ENCODE assay signal across 27 mouse cellular contexts in the genomic region with DNA sequence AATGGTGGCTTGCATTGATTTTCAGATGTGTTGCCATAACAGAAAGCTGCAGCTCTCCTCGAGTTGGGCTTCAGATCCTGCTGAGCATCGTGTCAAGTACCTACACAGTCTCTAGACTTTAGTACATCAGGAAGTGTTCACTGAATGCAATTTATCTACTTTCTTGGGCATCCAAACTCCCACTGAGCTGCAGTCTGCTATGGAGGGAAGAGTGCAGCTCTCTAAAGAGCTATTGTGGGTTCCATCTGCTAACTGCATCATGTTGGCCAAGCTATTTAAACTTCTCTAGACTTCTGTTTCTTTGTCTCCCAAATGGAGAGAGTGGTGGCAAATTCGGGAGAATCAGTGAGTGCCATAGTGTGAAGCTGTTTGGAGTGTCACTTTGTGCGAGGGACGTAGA. TPM values are rescaled to one million over a fixed set of nuclear protein-coding genes. Genes with fewer than 3 reads are reported as not detected.
DNase-seq lines count a peak whose midpoint lies in the region; ATAC-seq and TF ChIP-seq lines count a peak whose summit lies in the region.
"Had no signal": no experiment of that assay in that cellular context is flagged by ENCODE, and none has a peak within 500 bp of the region (broad histone marks: within the 10 kb centered on the region; RNA-seq: fewer than 3 reads in every experiment).

No protein-coding gene starts in this region.

- no peak overlapping the region for H3K27ac ChIP-seq in cerebellum, adult 2 months (ENCODE audit: insufficient read depth, low read length)
- H3K27ac ChIP-seq in layer of hippocampus, adult 2 months, result 0 out of 2 replicates have a peak overlapping the region, but pooled peaks have one; percentile 14
- H3K27ac ChIP-seq in liver, embryonic 11.5 days (ENCODE audit: low read depth, low read length), result no peak overlapping the region
- H3K27ac ChIP-seq: forebrain, embryonic 10.5 days; forebrain, embryonic 13.5 days; hindbrain, embryonic 12.5 days; hindbrain, embryonic 15.5 days had no signal

- TF ChIP-seq POLR2A in cerebellum, adult 2 months (IDR thresholded peaks at IDR 0.05; ENCODE audit: borderline replicate concordance, insufficient read depth, low read length), result no peak

- no peak overlapping the region for H3K4me2 ChIP-seq in liver, embryonic 11.5 days
- H3K4me2 ChIP-seq: forebrain, embryonic 13.5 days; heart, embryonic 11.5 days; hindbrain, embryonic 12.5 days; hindbrain, embryonic 15.5 days had no signal

- TF ChIP-seq CTCF in cerebellum, adult 2 months (IDR thresholded peaks at IDR 0.05; ENCODE audit: borderline replicate concordance, insufficient read depth, low read depth, low read length), result no peak
- no peak for TF ChIP-seq CTCF in layer of hippocampus, adult 2 months (conservative IDR thresholded peaks at IDR 0.05)

- no peaks in the 10 kb centered on the region for H3K9me3 ChIP-seq in liver, embryonic 11.5 days (ENCODE audit: control insufficient read depth, low read length)
- H3K9me3 ChIP-seq: forebrain, embryonic 10.5 days; forebrain, embryonic 13.5 days; hindbrain, embryonic 12.5 days; hindbrain, embryonic 15.5 days had no signal

- H3K36me3 ChIP-seq in liver, embryonic 11.5 days (ENCODE audit: control insufficient read depth, insufficient read depth, low read length), result no peaks in the 10 kb centered on the region
- H3K36me3 ChIP-seq: forebrain, embryonic 10.5 days; hindbrain, embryonic 12.5 days; hindbrain, embryonic 15.5 days had no signal

- no peak overlapping the region for H3K4me3 ChIP-seq in cerebellum, adult 2 months (replicated peaks; ENCODE audit: insufficient read depth, low read depth, low read length)
- no peak overlapping the region for H3K4me3 ChIP-seq in layer of hippocampus, adult 2 months
- no peak overlapping the region for H3K4me3 ChIP-seq in liver, embryonic 11.5 days (ENCODE audit: low read depth, low read length)
- H3K4me3 ChIP-seq: forebrain, embryonic 10.5 days; forebrain, embryonic 13.5 days; hindbrain, embryonic 12.5 days; hindbrain, embryonic 15.5 days had no signal

- no peaks in the 10 kb centered on the region for H3K27me3 ChIP-seq in cerebellum, adult 2 months (ENCODE audit: control insufficient read depth, insufficient read depth, low read length)
- no peaks in the 10 kb centered on the region for H3K27me3 ChIP-seq in liver, embryonic 11.5 days (replicated peaks; ENCODE audit: control insufficient read depth, insufficient read depth, low read length)
- H3K27me3 ChIP-seq: forebrain, embryonic 13.5 days; hindbrain, embryonic 12.5 days; hindbrain, embryonic 15.5 days had no signal

- no peak for ATAC-seq in liver, embryonic 11.5 days (replicated peaks; ENCODE audit: low FRiP score)
- ATAC-seq: activated CD4-positive, CD25-positive, alpha-beta regulatory T cell, adult 4 months; CD4-positive, CD25-positive, alpha-beta regulatory T cell, adult 4 months; forebrain, embryonic 13.5 days; forebrain, postnatal 0 days; intestine, postnatal 0 days had no signal

- 38% methylated on average over 5 of the region's 5 CpGs for WGBS in cerebellum, adult 2 months
- WGBS in liver, embryonic 11.5 days, result 81% methylated on average over 5 of the region's 5 CpGs

- H3K4me1 ChIP-seq in cerebellum, adult 2 months (ENCODE audit: control insufficient read depth, insufficient read depth, low read length), result peaks cover 23% of the 10 kb centered on the region
- H3K4me1 ChIP-seq in liver, embryonic 11.5 days (replicated peaks; ENCODE audit: control insufficient read depth, insufficient read depth, low read length), result no peaks in the 10 kb centered on the region
- H3K4me1 ChIP-seq: forebrain, embryonic 13.5 days; hindbrain, embryonic 12.5 days; hindbrain, embryonic 15.5 days had no signal

- peak; percentile 47 to 68 for DNase-seq in cerebellum, adult 2 months
- DNase-seq in cerebellum, postnatal 10 days, result no peak
- DNase-seq in layer of hippocampus, adult 2 months (ENCODE audit: low spot score in 2 of 2), result no peak
- DNase-seq in layer of hippocampus, postnatal 14 days (ENCODE audit: low spot score in 2 of 2), result no peak
- peak; percentile 61 for DNase-seq in cerebellum, adult 9-10 months
- peak; percentile 25 to 47 for DNase-seq in cerebellum, postnatal 36 days
- no peak for DNase-seq in thymus, postnatal 25 days
- no peak for DNase-seq in liver, embryonic 11.5 days (ENCODE audit: low spot score)
- DNase-seq: adrenal gland, adult 8-10 months; adrenal gland, postnatal 25 days; forebrain, postnatal 0 days; gastrocnemius, postnatal 10 days; gastrocnemius, postnatal 36 days; heart, adult 11 months; kidney, adult 2 months had no signal

- no peak overlapping the region for H3K9ac ChIP-seq in liver, embryonic 11.5 days (ENCODE audit: low read depth, low read length)
- H3K9ac ChIP-seq: forebrain, embryonic 13.5 days; forebrain, postnatal 0 days; hindbrain, embryonic 12.5 days; hindbrain, embryonic 15.5 days had no signal

RNA-seq across cellular contexts. Expression of gene Gm10309, which starts 11.6 kb away (rescaled TPM):
- 0.06 TPM in 1 of 2 replicates, not detected in the other for polyA plus RNA-seq in cerebellum, adult 2 months (2012; rRNA removed)
- total RNA-seq in layer of hippocampus, adult 2 months (2021), result not detected
- not detected for total RNA-seq in layer of hippocampus, postnatal 14 days (2021)
- polyA plus RNA-seq in liver, embryonic 11.5 days (2014; fragmentation: Nextera tagmentation; extraction: Ambion mirVana), result 0.09 and 0.11 TPM in 2 replicates
- total RNA-seq: adrenal gland, postnatal 25 days; forebrain, postnatal 0 days; gastrocnemius, postnatal 36 days; heart, adult 8-10 months; heart, postnatal 25 days; hematopoietic stem cell, adult 5-6 weeks; MEL had no signal
- polyA plus RNA-seq: intestine, postnatal 0 days had no signal

Comparison
In these comparisons a context has a peak if more than half of its experiments do, and no peak if none do; other contexts are left out.
1. DNase-seq: peak in cerebellum, adult 2 months (2 of 2), cerebellum, adult 9-10 months (single experiment) and cerebellum, postnatal 36 days (2 of 2); none in cerebellum, postnatal 10 days (0 of 2), layer of hippocampus, adult 2 months (0 of 2), layer of hippocampus, postnatal 14 days (0 of 2), thymus, postnatal 25 days (single experiment) and liver, embryonic 11.5 days (single experiment).